Mouse (Mus musculus): ENCODE measurements around the gene Dhodh. TPM values are rescaled to one million over a fixed set of nuclear protein-coding genes. Genes with fewer than 3 reads are reported as not detected.

Dhodh gene
- 45.1 and 51.3 TPM in 2 replicates for polyA plus RNA-seq (2014; fragmentation: Nextera tagmentation; extraction: Ambion mirVana)

- DNase-seq, result peak; percentile 97
- Histone ChIP-seq H3K27ac (ENCODE audit: low read depth) (peak within 1 kb of the TSS; percentile 97), H3K36me3 (ENCODE audit: insufficient read depth) (peaks cover 14% of the 10 kb centered on the region; the same call in 1 of the 2 replicates), H3K4me3 (ENCODE audit: low read depth, low read length) (peak within 1 kb of the TSS; percentile 62), H3K27me3 (ENCODE audit: insufficient read depth, low read length) (no peaks in the 10 kb centered on the region), H3K4me1 (ENCODE audit: insufficient read depth) (peaks cover 4% of the 10 kb centered on the region; the same call in 1 of the 2 replicates), H3K9ac (peak within 1 kb of the TSS; percentile 71), H3K4me2 (peak within 1 kb of the TSS; percentile 80), H3K9me3 (ENCODE audit: low read depth, low read length) (no peaks in the 10 kb centered on the region)
- peak; percentile 36; the same call in 1 of the 2 replicates for TF ChIP-seq CTCF (IDR thresholded peaks at IDR 0.05; ENCODE audit: low read depth)
- ATAC-seq (ENCODE audit: insufficient read depth), result peak; percentile 99
- under 1% methylated on average over 42 of the region's 42 CpGs for WGBS
These were observed at the start of gene Dhodh for GRCm38 (mm10) chr8:109608271-109609152. Dhodh (minus strand) TSS chr8:109608673.

GRCm38 (mm10) chr8:109656860-109657259 lies 48.4 kb upstream of the Dhodh start:
- DNase-seq, result no peak
- Histone ChIP-seq H3K9ac (no peak overlapping the region), H3K27ac (ENCODE audit: low read depth) (no peak overlapping the region), H3K27me3 (ENCODE audit: insufficient read depth, low read length) (no peaks in the 10 kb centered on the region), H3K9me3 (ENCODE audit: low read depth, low read length) (no peaks in the 10 kb centered on the region), H3K4me3 (ENCODE audit: low read depth, low read length) (no peak overlapping the region), H3K36me3 (ENCODE audit: insufficient read depth) (no peaks in the 10 kb centered on the region), H3K4me1 (ENCODE audit: insufficient read depth) (no peaks in the 10 kb centered on the region), H3K4me2 (no peak overlapping the region)
- 83% methylated on average over 3 of the region's 3 CpGs for WGBS
- TF ChIP-seq CTCF (IDR thresholded peaks at IDR 0.05; ENCODE audit: low read depth), result no peak
- no peak for ATAC-seq (ENCODE audit: insufficient read depth)

DNA sequence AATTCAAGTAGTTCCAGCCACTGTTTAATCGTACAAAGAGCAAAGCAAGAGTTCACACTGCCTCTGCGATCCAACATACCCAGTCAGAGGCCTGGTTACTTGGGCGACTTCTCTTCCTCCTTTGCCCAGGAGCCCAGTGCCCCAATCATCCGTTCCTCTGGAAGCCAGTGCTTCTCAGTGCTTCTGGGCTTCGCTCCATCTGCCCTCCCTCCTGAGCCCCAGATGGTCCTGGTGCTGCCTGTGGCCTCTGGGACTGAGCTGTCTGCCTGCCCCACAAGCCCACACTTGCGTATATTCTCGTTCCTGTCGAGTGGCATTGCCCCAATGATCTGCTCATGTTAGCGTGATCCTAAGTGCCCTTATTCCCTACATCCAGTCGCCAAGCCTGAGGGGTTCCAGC lies 42.3 kb upstream of the Dhodh start:
- H3K4me3 ChIP-seq (ENCODE audit: low read depth, low read length), result no peak overlapping the region
- H3K4me1 ChIP-seq (ENCODE audit: insufficient read depth), result no peaks in the 10 kb centered on the region
- 67% methylated on average over 10 of the region's 10 CpGs for WGBS
- H3K9ac ChIP-seq, result no peak overlapping the region
- H3K4me2 ChIP-seq, result no peak overlapping the region
- TF ChIP-seq CTCF (IDR thresholded peaks at IDR 0.05; ENCODE audit: low read depth), result no peak
- H3K9me3 ChIP-seq (ENCODE audit: low read depth, low read length), result no peaks in the 10 kb centered on the region
- no peaks in the 10 kb centered on the region for H3K27me3 ChIP-seq (ENCODE audit: insufficient read depth, low read length)
- DNase-seq (no peak), ATAC-seq (ENCODE audit: insufficient read depth) (no peak)
- H3K36me3 ChIP-seq (ENCODE audit: insufficient read depth), result no peaks in the 10 kb centered on the region
- H3K27ac ChIP-seq (ENCODE audit: low read depth), result no peak overlapping the region

- no peak overlapping the region for H3K4me2 ChIP-seq
- H3K36me3 ChIP-seq (ENCODE audit: insufficient read depth), result no peaks in the 10 kb centered on the region
- TF ChIP-seq CTCF (IDR thresholded peaks at IDR 0.05; ENCODE audit: low read depth), result no peak
- ATAC-seq (ENCODE audit: insufficient read depth) (peak; percentile 52; the same call in 1 of the 2 replicates), DNase-seq (peak; percentile 82)
- no peaks in the 10 kb centered on the region for H3K27me3 ChIP-seq (ENCODE audit: insufficient read depth, low read length)
- H3K4me1 ChIP-seq (ENCODE audit: insufficient read depth), result no peaks in the 10 kb centered on the region
- no peak overlapping the region for H3K4me3 ChIP-seq (ENCODE audit: low read depth, low read length)
- H3K9me3 ChIP-seq (ENCODE audit: low read depth, low read length), result no peaks in the 10 kb centered on the region
- 33% methylated on average over 7 of the region's 7 CpGs for WGBS
- no peak overlapping the region for H3K27ac ChIP-seq (ENCODE audit: low read depth)
- no peak overlapping the region for H3K9ac ChIP-seq
These were observed 40.0 kb upstream of the Dhodh start for GRCm38 (mm10) chr8:109648469-109648868.

DNA sequence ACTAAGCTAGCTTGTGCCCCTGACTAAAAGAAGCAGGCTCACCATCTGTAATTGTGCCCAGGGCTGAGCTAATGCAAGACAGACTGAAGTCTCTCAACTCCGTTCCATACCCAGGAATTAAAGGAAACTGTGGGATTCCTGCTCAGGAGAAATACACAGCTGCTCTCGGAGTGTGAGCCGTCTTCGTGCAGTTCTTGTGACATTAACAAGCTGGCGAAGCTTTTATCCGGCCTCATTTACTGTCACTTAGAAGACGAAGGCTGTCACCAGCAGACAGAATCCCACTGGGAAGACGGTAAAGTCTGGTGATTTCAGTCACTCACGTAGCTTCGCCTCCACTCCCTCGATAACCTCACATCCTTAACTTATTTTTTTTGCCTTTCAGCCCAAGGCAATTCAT lies 38.9 kb upstream of the Dhodh start:
- no peak overlapping the region for H3K9ac ChIP-seq
- H3K4me3 ChIP-seq (ENCODE audit: low read depth, low read length), result no peak overlapping the region
- DNase-seq, result peak; percentile 37
- no peaks in the 10 kb centered on the region for H3K36me3 ChIP-seq (ENCODE audit: insufficient read depth)
- no peaks in the 10 kb centered on the region for H3K27me3 ChIP-seq (ENCODE audit: insufficient read depth, low read length)
- no peak for ATAC-seq (ENCODE audit: insufficient read depth)
- H3K4me2 ChIP-seq, result no peak overlapping the region
- no peak for TF ChIP-seq CTCF (IDR thresholded peaks at IDR 0.05; ENCODE audit: low read depth)
- 33% methylated on average over 11 of the region's 11 CpGs for WGBS
- no peak overlapping the region for H3K27ac ChIP-seq (ENCODE audit: low read depth)
- H3K9me3 ChIP-seq (ENCODE audit: low read depth, low read length), result no peaks in the 10 kb centered on the region
- H3K4me1 ChIP-seq (ENCODE audit: insufficient read depth), result no peaks in the 10 kb centered on the region

- H3K4me2 ChIP-seq, result no peak overlapping the region
- ATAC-seq (ENCODE audit: insufficient read depth), result no peak
- no peak for DNase-seq
- no peaks in the 10 kb centered on the region for H3K9me3 ChIP-seq (ENCODE audit: low read depth, low read length)
- TF ChIP-seq CTCF (IDR thresholded peaks at IDR 0.05; ENCODE audit: low read depth), result no peak
- no peaks in the 10 kb centered on the region for H3K27me3 ChIP-seq (ENCODE audit: insufficient read depth, low read length)
- no peaks in the 10 kb centered on the region for H3K36me3 ChIP-seq (ENCODE audit: insufficient read depth)
- H3K4me3 ChIP-seq (ENCODE audit: low read depth, low read length), result no peak overlapping the region
- WGBS, result 64% methylated on average over 5 of the region's 5 CpGs
- H3K27ac ChIP-seq (ENCODE audit: low read depth), result no peak overlapping the region
- H3K4me1 ChIP-seq (ENCODE audit: insufficient read depth), result no peaks in the 10 kb centered on the region
- H3K9ac ChIP-seq, result no peak overlapping the region
These were observed 32.8 kb upstream of the Dhodh start for GRCm38 (mm10) chr8:109641236-109641635.

- Histone ChIP-seq H3K36me3 (ENCODE audit: insufficient read depth) (no peaks in the 10 kb centered on the region), H3K9me3 (ENCODE audit: low read depth, low read length) (no peaks in the 10 kb centered on the region), H3K27ac (ENCODE audit: low read depth) (no peak overlapping the region), H3K4me2 (no peak overlapping the region), H3K4me1 (ENCODE audit: insufficient read depth) (no peaks in the 10 kb centered on the region), H3K27me3 (ENCODE audit: insufficient read depth, low read length) (no peaks in the 10 kb centered on the region), H3K9ac (no peak overlapping the region), H3K4me3 (ENCODE audit: low read depth, low read length) (no peak overlapping the region)
- WGBS, result 52% methylated on average over 7 of the region's 7 CpGs
- no peak for TF ChIP-seq CTCF (IDR thresholded peaks at IDR 0.05; ENCODE audit: low read depth)
- DNase-seq (peak; percentile 3), ATAC-seq (ENCODE audit: insufficient read depth) (no peak)
These were observed 31.9 kb upstream of the Dhodh start for GRCm38 (mm10) chr8:109640410-109640809.

Data from lung, embryonic 14.5 days (tissue).